Mouse (Mus musculus): Measurements from ENCODE around the gene Pfn1. TPM values are rescaled to one million over a fixed set of nuclear protein-coding genes. Genes with fewer than 3 reads are reported as not detected.

Pfn1 gene
- total RNA-seq, 1 experiment = 732 TPM

- Histone ChIP-seq H3K4me3 (ENCODE audit: insufficient read depth in 1 of 2, low read depth in 1 of 2, low read length in 2 of 2, poor library complexity in 1 of 2, severe bottlenecking in 1 of 2) (peak overlapping the region; percentile 78 to 85), H3K9ac (ENCODE audit: insufficient read depth, low read depth, low read length, poor library complexity, severe bottlenecking) (peak overlapping the region; percentile 95), H3K27ac (ENCODE audit: insufficient read depth, low read depth, low read length, poor library complexity, severe bottlenecking) (peak overlapping the region; percentile 80), H3K36me3 (ENCODE audit: control insufficient read depth, insufficient read depth, low read length, poor library complexity, severe bottlenecking) (peaks cover 54% of the 10 kb centered on the region), H3K9me3 (ENCODE audit: control insufficient read depth, insufficient read depth, low read depth, low read length) (no peaks in the 10 kb centered on the region), H3K4me1 (ENCODE audit: control insufficient read depth in 2 of 2, insufficient read depth in 2 of 2, low read length in 2 of 2, poor library complexity in 1 of 2) (peaks cover 0 to 10% of the 10 kb centered on the region in 2 experiments; a peak in 2 of 4 replicates)
- DNase-seq (ENCODE audit: low read depth, low spot score) = no peak
- in situ Hi-C loops (cut with MboI; ENCODE audit: low sequenced_read_pairs in 2 of 2, unreplicated experiment in 2 of 2) = no loop called here
- TF ChIP-seq HCFC1 (IDR thresholded peaks at IDR 0.05; ENCODE audit: borderline replicate concordance, insufficient read depth, low read length) (no peak), MAFK (IDR thresholded peaks at IDR 0.05; ENCODE audit: insufficient read depth, low read depth, low read length) (no peak), CHD2 (IDR thresholded peaks at IDR 0.05; ENCODE audit: low read depth, low read length) (no peak), ZC3H11A (IDR thresholded peaks at IDR 0.05; ENCODE audit: borderline replicate concordance, low read depth, low read length) (no peak), ZNF384 (IDR thresholded peaks at IDR 0.05; ENCODE audit: low read depth, low read length) (no peak)
Observed at GRCm38 (mm10) chr11:70647716-70648420, 6.6 kb downstream of the Pfn1 start.

- TF ChIP-seq ZNF384 (IDR thresholded peaks at IDR 0.05; ENCODE audit: low read depth, low read length) (peak; percentile 99), CHD2 (IDR thresholded peaks at IDR 0.05; ENCODE audit: low read depth, low read length) (peak; percentile 98), HCFC1 (IDR thresholded peaks at IDR 0.05; ENCODE audit: borderline replicate concordance, insufficient read depth, low read length) (peak; percentile 59; the same call in 1 of the 2 replicates), MAFK (IDR thresholded peaks at IDR 0.05; ENCODE audit: insufficient read depth, low read depth, low read length) (no peak)
- H3K9me3 ChIP-seq (ENCODE audit: control insufficient read depth, insufficient read depth, low read depth, low read length) = no peaks in the 10 kb centered on the region
- peaks cover 0 to 10% of the 10 kb centered on the region in 2 experiments; a peak in 2 of 4 replicates for H3K4me1 ChIP-seq (ENCODE audit: control insufficient read depth in 2 of 2, insufficient read depth in 2 of 2, low read length in 2 of 2, poor library complexity in 1 of 2)
- peak within 1 kb of the TSS; percentile 78 to 85 for H3K4me3 ChIP-seq (ENCODE audit: insufficient read depth in 1 of 2, low read depth in 1 of 2, low read length in 2 of 2, poor library complexity in 1 of 2, severe bottlenecking in 1 of 2)
- DNase-seq (ENCODE audit: low read depth, low spot score) = peak; percentile 100
- peak within 1 kb of the TSS; percentile 96 for H3K27ac ChIP-seq (ENCODE audit: insufficient read depth, low read depth, low read length, poor library complexity, severe bottlenecking)
- peak within 1 kb of the TSS; percentile 95 for H3K9ac ChIP-seq (ENCODE audit: insufficient read depth, low read depth, low read length, poor library complexity, severe bottlenecking)
- H3K36me3 ChIP-seq (ENCODE audit: control insufficient read depth, insufficient read depth, low read length, poor library complexity, severe bottlenecking) = peaks cover 45% of the 10 kb centered on the region
- in situ Hi-C loops (cut with MboI; ENCODE audit: low sequenced_read_pairs in 2 of 2, unreplicated experiment in 2 of 2) = no loop called here
Observed at GRCm38 (mm10) chr11:70646691-70647650, 7.5 kb downstream of the Pfn1 start, which contains the start of the genes Rnf167 and Slc25a11. Gene Rnf167 (plus strand): TSS chr11:70647235. Gene Slc25a11 (minus strand): TSS chr11:70647479.

GRCm38 (mm10) chr11:70646259-70646555 lies 8.2 kb downstream of the Pfn1 start:
- in situ Hi-C loops (cut with MboI; ENCODE audit: low sequenced_read_pairs in 2 of 2, unreplicated experiment in 2 of 2) = no loop called here

DNA sequence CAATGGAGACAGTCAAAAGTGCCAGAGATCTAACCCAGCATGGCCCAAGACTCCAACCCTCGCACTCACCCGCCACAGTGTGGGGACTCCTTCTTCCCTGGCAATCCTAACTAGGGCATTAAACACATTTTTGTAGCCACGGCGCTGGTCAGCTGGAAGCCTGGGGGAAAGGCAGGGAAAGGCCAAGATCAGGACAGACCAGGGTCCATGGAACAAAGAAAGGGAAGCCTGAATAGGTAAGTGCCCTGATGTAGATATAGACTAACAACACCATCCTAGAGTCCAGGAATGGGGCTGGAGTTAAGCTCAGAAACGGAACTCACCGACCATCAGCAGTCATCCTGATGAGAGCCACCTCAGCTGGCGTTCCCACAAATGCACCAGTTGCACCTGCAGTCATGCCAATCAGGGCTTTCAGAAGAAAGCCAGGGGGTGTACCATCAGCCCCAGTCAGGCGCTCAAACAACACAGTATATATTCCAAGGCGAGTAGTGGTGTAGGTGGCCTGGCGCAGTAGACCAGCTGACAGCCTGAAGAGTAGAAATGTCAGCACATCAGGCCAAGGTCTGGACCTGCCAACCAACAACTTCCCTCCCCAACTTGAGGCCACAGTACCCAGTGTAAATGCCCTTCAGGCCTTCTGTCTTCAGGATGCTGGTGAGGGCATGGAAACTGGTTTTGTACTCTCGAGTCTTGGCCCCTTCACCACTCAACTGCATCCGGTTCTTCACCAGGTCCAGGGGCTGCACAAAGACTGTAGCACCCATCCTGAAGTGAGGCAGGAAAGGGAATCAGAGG lies 8.8 kb downstream of the Pfn1 start:
- no peak for DNase-seq (ENCODE audit: low read depth, low spot score)
- Histone ChIP-seq H3K36me3 (ENCODE audit: control insufficient read depth, insufficient read depth, low read length, poor library complexity, severe bottlenecking) (peaks cover 33% of the 10 kb centered on the region), H3K27ac (ENCODE audit: insufficient read depth, low read depth, low read length, poor library complexity, severe bottlenecking) (no peak overlapping the region), H3K4me3 (ENCODE audit: insufficient read depth in 1 of 2, low read depth in 1 of 2, low read length in 2 of 2, poor library complexity in 1 of 2, severe bottlenecking in 1 of 2) (peak overlapping the region; percentile 63 to 81), H3K4me1 (ENCODE audit: control insufficient read depth in 2 of 2, insufficient read depth in 2 of 2, low read length in 2 of 2, poor library complexity in 1 of 2) (peaks cover 0 to 10% of the 10 kb centered on the region in 2 experiments; a peak in 2 of 4 replicates), H3K9me3 (ENCODE audit: control insufficient read depth, insufficient read depth, low read depth, low read length) (no peaks in the 10 kb centered on the region), H3K9ac (ENCODE audit: insufficient read depth, low read depth, low read length, poor library complexity, severe bottlenecking) (peak overlapping the region; percentile 95)
- in situ Hi-C loops (cut with MboI; ENCODE audit: low sequenced_read_pairs in 2 of 2, unreplicated experiment in 2 of 2) = no loop called here
- TF ChIP-seq ZNF384 (IDR thresholded peaks at IDR 0.05; ENCODE audit: low read depth, low read length) (no peak), MAFK (IDR thresholded peaks at IDR 0.05; ENCODE audit: insufficient read depth, low read depth, low read length) (no peak), HCFC1 (IDR thresholded peaks at IDR 0.05; ENCODE audit: borderline replicate concordance, insufficient read depth, low read length) (no peak), CHD2 (IDR thresholded peaks at IDR 0.05; ENCODE audit: low read depth, low read length) (no peak), ZC3H11A (IDR thresholded peaks at IDR 0.05; ENCODE audit: borderline replicate concordance, low read depth, low read length) (no peak)

More at GRCm38 (mm10) chr11:70646259-70646555, 8.2 kb downstream of the Pfn1 start:
- no peak for DNase-seq (ENCODE audit: low read depth, low spot score)
- Histone ChIP-seq H3K36me3 (ENCODE audit: control insufficient read depth, insufficient read depth, low read length, poor library complexity, severe bottlenecking) (peaks cover 38% of the 10 kb centered on the region), H3K4me3 (ENCODE audit: insufficient read depth in 1 of 2, low read depth in 1 of 2, low read length in 2 of 2, poor library complexity in 1 of 2, severe bottlenecking in 1 of 2) (peak overlapping the region; percentile 63 to 81), H3K27ac (ENCODE audit: insufficient read depth, low read depth, low read length, poor library complexity, severe bottlenecking) (peak overlapping the region; percentile 56), H3K9ac (ENCODE audit: insufficient read depth, low read depth, low read length, poor library complexity, severe bottlenecking) (peak overlapping the region; percentile 95), H3K4me1 (ENCODE audit: control insufficient read depth in 2 of 2, insufficient read depth in 2 of 2, low read length in 2 of 2, poor library complexity in 1 of 2) (peaks cover 0 to 10% of the 10 kb centered on the region in 2 experiments; a peak in 2 of 4 replicates), H3K9me3 (ENCODE audit: control insufficient read depth, insufficient read depth, low read depth, low read length) (no peaks in the 10 kb centered on the region)
- TF ChIP-seq HCFC1 (IDR thresholded peaks at IDR 0.05; ENCODE audit: borderline replicate concordance, insufficient read depth, low read length) (no peak), MAFK (IDR thresholded peaks at IDR 0.05; ENCODE audit: insufficient read depth, low read depth, low read length) (no peak), CHD2 (IDR thresholded peaks at IDR 0.05; ENCODE audit: low read depth, low read length) (no peak), ZC3H11A (IDR thresholded peaks at IDR 0.05; ENCODE audit: borderline replicate concordance, low read depth, low read length) (no peak), ZNF384 (IDR thresholded peaks at IDR 0.05; ENCODE audit: low read depth, low read length) (no peak)

Data from ES-E14 (cell line).